Mouse (Mus musculus): ENCODE results near the gene Cmpk1.

GRCm38 (mm10) chr4:114934188-114934587 is 52.9 kb downstream of the Cmpk1 start:
- no peak for TF ChIP-seq CTCF (IDR thresholded peaks at IDR 0.05; ENCODE audit: low read depth, low read length)
- no peak for TF ChIP-seq POLR2A (IDR thresholded peaks at IDR 0.05; ENCODE audit: extremely low read depth, insufficient read depth, low read length)

Data from liver, adult 2 months (tissue).